Mouse (Mus musculus): ENCODE measurements at regions not wholly inside any gene's neighbourhood (a gene's known extent, or its start where the extent isn't known, plus 50 kb on each side); places are given as distances from the start of the nearest gene placed in this dataset.

- Histone ChIP-seq H3K4me3 (replicated peaks; ENCODE audit: low read length) (no peak overlapping the region), H3K9me3 (ENCODE audit: low read length) (no peaks in the 10 kb centered on the region), H3K4me1 (replicated peaks; ENCODE audit: low read depth, low read length) (no peaks in the 10 kb centered on the region), H3K36me3 (ENCODE audit: insufficient read depth, low read length) (no peaks in the 10 kb centered on the region), H3K27me3 (ENCODE audit: insufficient read depth, low read length) (no peaks in the 10 kb centered on the region)
- TF ChIP-seq NANOG (IDR thresholded peaks at IDR 0.05; ENCODE audit: borderline replicate concordance, low read length) (no peak), CTCF (conservative IDR thresholded peaks at IDR 0.05; ENCODE audit: low read length) (0 out of 2 replicates have a peak, but pooled peaks have one; percentile 16)
Measured at GRCm38 (mm10) chr3:131812968-131813367, 248.4 kb downstream of the Papss1 start.

DNA sequence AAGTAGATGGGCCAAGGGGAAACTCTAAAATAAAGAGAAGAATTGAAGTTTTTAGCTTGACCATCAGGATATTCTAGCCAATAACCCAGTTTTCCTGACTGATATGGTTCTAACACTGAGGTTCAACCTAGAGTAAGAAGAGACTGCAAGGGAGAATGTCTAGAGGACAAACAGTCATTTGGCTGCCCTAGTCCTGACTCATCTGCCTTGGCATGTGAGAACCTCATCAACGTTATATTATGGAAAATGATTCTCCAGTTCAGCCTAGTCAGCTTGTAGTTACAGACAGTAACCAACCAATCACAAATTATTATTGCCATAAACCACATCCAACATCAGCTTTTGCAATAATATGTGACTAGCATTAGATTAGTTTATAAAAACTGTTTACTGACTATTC lies 254.2 kb downstream of the Papss1 start:
- Histone ChIP-seq H3K4me3 (replicated peaks; ENCODE audit: low read length) (no peak overlapping the region), H3K36me3 (ENCODE audit: insufficient read depth, low read length) (no peaks in the 10 kb centered on the region), H3K9me3 (ENCODE audit: low read length) (no peaks in the 10 kb centered on the region), H3K27me3 (ENCODE audit: insufficient read depth, low read length) (no peaks in the 10 kb centered on the region), H3K4me1 (replicated peaks; ENCODE audit: low read depth, low read length) (no peaks in the 10 kb centered on the region)
- TF ChIP-seq POU5F1 (IDR thresholded peaks at IDR 0.05; ENCODE audit: borderline replicate concordance, low read length), result no peak
- TF ChIP-seq NANOG (IDR thresholded peaks at IDR 0.05; ENCODE audit: borderline replicate concordance, low read length), result no peak
- no peak for TF ChIP-seq CTCF (conservative IDR thresholded peaks at IDR 0.05; ENCODE audit: low read length)

DNA sequence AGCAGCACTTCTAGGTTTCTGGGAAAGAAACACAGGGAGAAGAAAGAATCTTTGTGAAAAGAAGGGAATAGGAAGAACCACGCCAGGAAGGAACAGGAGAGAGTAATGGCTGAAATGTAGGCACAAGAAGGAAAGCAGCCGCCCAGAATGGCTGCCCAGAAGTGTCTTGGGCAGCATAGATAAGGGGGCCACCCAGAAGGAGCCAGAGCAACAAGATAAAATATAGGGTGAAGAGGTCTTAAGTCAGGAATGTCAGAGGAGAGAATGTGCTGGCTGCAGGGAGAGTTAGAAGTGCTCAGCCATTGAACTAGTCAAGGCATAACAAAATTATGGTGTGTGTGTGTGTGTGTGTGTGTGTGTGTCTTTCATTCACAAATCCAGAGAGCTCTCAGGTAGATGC lies 227.7 kb upstream of the Dkk2 start:
- Histone ChIP-seq H3K27me3 (ENCODE audit: insufficient read depth, low read length) (no peaks in the 10 kb centered on the region), H3K36me3 (ENCODE audit: insufficient read depth, low read length) (no peaks in the 10 kb centered on the region), H3K4me3 (replicated peaks; ENCODE audit: low read length) (no peak overlapping the region), H3K4me1 (replicated peaks; ENCODE audit: low read depth, low read length) (no peaks in the 10 kb centered on the region), H3K9me3 (ENCODE audit: low read length) (no peaks in the 10 kb centered on the region)
- TF ChIP-seq CTCF (conservative IDR thresholded peaks at IDR 0.05; ENCODE audit: low read length) (no peak), NANOG (IDR thresholded peaks at IDR 0.05; ENCODE audit: borderline replicate concordance, low read length) (no peak), POU5F1 (IDR thresholded peaks at IDR 0.05; ENCODE audit: borderline replicate concordance, low read length) (no peak)

GRCm38 (mm10) chr3:131859083-131859482 lies 226.0 kb upstream of the Dkk2 start:
- no peaks in the 10 kb centered on the region for H3K9me3 ChIP-seq (ENCODE audit: low read length)
- no peak overlapping the region for H3K4me3 ChIP-seq (replicated peaks; ENCODE audit: low read length)
- H3K4me1 ChIP-seq (replicated peaks; ENCODE audit: low read depth, low read length), result no peaks in the 10 kb centered on the region
- TF ChIP-seq NANOG (IDR thresholded peaks at IDR 0.05; ENCODE audit: borderline replicate concordance, low read length), result no peak
- TF ChIP-seq POU5F1 (IDR thresholded peaks at IDR 0.05; ENCODE audit: borderline replicate concordance, low read length), result no peak
- TF ChIP-seq CTCF (conservative IDR thresholded peaks at IDR 0.05; ENCODE audit: low read length), result no peak
- H3K36me3 ChIP-seq (ENCODE audit: insufficient read depth, low read length), result no peaks in the 10 kb centered on the region
- no peaks in the 10 kb centered on the region for H3K27me3 ChIP-seq (ENCODE audit: insufficient read depth, low read length)

DNA sequence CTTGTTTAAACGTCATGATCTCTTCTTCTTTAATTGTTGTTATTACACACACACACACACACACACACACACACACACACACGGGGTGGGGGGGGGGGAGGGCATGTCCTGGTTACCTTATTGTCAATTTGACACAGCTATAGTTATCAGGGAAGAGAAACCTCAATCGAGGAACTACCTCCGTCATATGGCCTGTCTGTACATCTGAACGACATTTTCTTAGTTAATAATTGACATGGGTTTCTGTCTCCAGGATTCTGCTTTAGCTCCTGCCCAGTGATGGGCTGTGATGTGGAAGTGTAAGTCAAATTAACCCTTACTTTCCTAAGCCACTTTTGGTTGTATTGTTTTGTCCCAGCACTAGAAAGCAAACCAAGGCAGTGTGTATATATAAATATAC lies 220.0 kb upstream of the Dkk2 start:
- Histone ChIP-seq H3K4me1 (replicated peaks; ENCODE audit: low read depth, low read length) (no peaks in the 10 kb centered on the region), H3K4me3 (replicated peaks; ENCODE audit: low read length) (no peak overlapping the region), H3K9me3 (ENCODE audit: low read length) (no peaks in the 10 kb centered on the region), H3K27me3 (ENCODE audit: insufficient read depth, low read length) (no peaks in the 10 kb centered on the region), H3K36me3 (ENCODE audit: insufficient read depth, low read length) (no peaks in the 10 kb centered on the region)
- no peak for TF ChIP-seq NANOG (IDR thresholded peaks at IDR 0.05; ENCODE audit: borderline replicate concordance, low read length)
- no peak for TF ChIP-seq CTCF (conservative IDR thresholded peaks at IDR 0.05; ENCODE audit: low read length)
- TF ChIP-seq POU5F1 (IDR thresholded peaks at IDR 0.05; ENCODE audit: borderline replicate concordance, low read length), result no peak

GRCm38 (mm10) chr3:131867266-131867665 lies 217.8 kb upstream of the Dkk2 start:
- Histone ChIP-seq H3K27me3 (ENCODE audit: insufficient read depth, low read length) (no peaks in the 10 kb centered on the region), H3K9me3 (ENCODE audit: low read length) (no peaks in the 10 kb centered on the region), H3K4me1 (replicated peaks; ENCODE audit: low read depth, low read length) (no peaks in the 10 kb centered on the region), H3K4me3 (replicated peaks; ENCODE audit: low read length) (no peak overlapping the region), H3K36me3 (ENCODE audit: insufficient read depth, low read length) (no peaks in the 10 kb centered on the region)
- TF ChIP-seq NANOG (IDR thresholded peaks at IDR 0.05; ENCODE audit: borderline replicate concordance, low read length), result no peak
- no peak for TF ChIP-seq POU5F1 (IDR thresholded peaks at IDR 0.05; ENCODE audit: borderline replicate concordance, low read length)
- no peak for TF ChIP-seq CTCF (conservative IDR thresholded peaks at IDR 0.05; ENCODE audit: low read length)

- Histone ChIP-seq H3K9me3 (ENCODE audit: low read length) (no peaks in the 10 kb centered on the region), H3K27me3 (ENCODE audit: insufficient read depth, low read length) (no peaks in the 10 kb centered on the region), H3K4me1 (replicated peaks; ENCODE audit: low read depth, low read length) (no peaks in the 10 kb centered on the region), H3K36me3 (ENCODE audit: insufficient read depth, low read length) (no peaks in the 10 kb centered on the region), H3K4me3 (replicated peaks; ENCODE audit: low read length) (no peak overlapping the region)
- no peak for TF ChIP-seq CTCF (conservative IDR thresholded peaks at IDR 0.05; ENCODE audit: low read length)
Measured at GRCm38 (mm10) chr3:131868219-131868964, 216.7 kb upstream of the Dkk2 start.

GRCm38 (mm10) chr3:131869306-131869705 lies 215.8 kb upstream of the Dkk2 start:
- no peak for TF ChIP-seq NANOG (IDR thresholded peaks at IDR 0.05; ENCODE audit: borderline replicate concordance, low read length)
- TF ChIP-seq POU5F1 (IDR thresholded peaks at IDR 0.05; ENCODE audit: borderline replicate concordance, low read length), result no peak
- TF ChIP-seq CTCF (conservative IDR thresholded peaks at IDR 0.05; ENCODE audit: low read length), result no peak

GRCm38 (mm10) chr3:131882667-131883066 lies 202.4 kb upstream of the Dkk2 start:
- no peaks in the 10 kb centered on the region for H3K9me3 ChIP-seq (ENCODE audit: low read length)
- H3K36me3 ChIP-seq (ENCODE audit: insufficient read depth, low read length), result no peaks in the 10 kb centered on the region
- H3K4me3 ChIP-seq (replicated peaks; ENCODE audit: low read length), result no peak overlapping the region
- no peak for TF ChIP-seq CTCF (conservative IDR thresholded peaks at IDR 0.05; ENCODE audit: low read length)
- no peaks in the 10 kb centered on the region for H3K4me1 ChIP-seq (replicated peaks; ENCODE audit: low read depth, low read length)
- no peaks in the 10 kb centered on the region for H3K27me3 ChIP-seq (ENCODE audit: insufficient read depth, low read length)

More at GRCm38 (mm10) chr3:131869306-131869705, 215.8 kb upstream of the Dkk2 start:
- no peak overlapping the region for H3K4me3 ChIP-seq (replicated peaks; ENCODE audit: low read length)
- H3K9me3 ChIP-seq (ENCODE audit: low read length), result no peaks in the 10 kb centered on the region
- H3K27me3 ChIP-seq (ENCODE audit: insufficient read depth, low read length), result no peaks in the 10 kb centered on the region
- no peaks in the 10 kb centered on the region for H3K4me1 ChIP-seq (replicated peaks; ENCODE audit: low read depth, low read length)
- H3K36me3 ChIP-seq (ENCODE audit: insufficient read depth, low read length), result no peaks in the 10 kb centered on the region
